Mouse (Mus musculus) right cerebral cortex, adult 18-20 months (tissue): Measurements from ENCODE around the gene Rsad1.

Source experiments
- DNase-seq: peaks from one replicate; pipeline ENCODE4 v3.0.0; 2022; ENCODE audit warnings: mixed read lengths

Rsad1 gene

DNA sequence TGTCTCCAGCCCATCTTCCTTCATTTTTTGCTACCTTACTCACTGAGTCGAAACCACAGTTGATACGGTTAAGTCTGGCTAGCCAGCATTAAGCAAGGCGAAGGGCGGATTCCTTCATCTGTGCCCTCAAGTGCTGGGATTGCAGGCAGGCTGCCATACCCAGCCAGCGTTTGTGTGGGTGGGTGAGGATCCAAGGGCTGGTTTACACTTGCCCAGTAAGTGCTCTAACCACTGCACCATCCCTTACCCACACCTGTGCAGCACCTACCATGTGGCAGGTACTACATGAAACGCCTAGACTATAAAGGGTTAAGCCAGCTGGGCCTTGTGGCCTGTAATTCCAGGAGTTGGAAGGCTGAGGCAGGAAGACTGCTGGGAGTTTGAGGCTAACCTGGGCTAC, 1.8 kb downstream of the Rsad1 start:
- DNase-seq = no peak

DNA sequence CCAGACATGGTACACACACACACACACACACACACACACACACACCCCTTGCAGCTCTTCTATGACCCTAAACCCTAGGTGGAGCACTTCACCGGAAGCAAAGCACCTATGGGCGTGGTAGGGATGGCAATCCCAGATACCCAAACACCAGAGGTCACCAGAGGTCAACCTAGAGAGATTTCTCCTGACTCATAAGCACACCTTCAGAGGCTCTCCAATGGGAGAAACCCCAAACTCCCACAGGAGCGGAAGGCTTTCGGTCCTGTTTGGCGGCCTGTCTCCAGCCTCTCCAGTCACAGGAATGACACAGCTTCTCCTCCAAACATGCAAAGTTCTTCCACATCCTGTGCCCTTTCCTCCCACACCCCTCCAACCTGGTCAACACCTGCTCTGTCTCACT, 2.7 kb downstream of the Rsad1 start:
- DNase-seq = no peak

GRCm38 (mm10) chr11:94544422-94544821, 4.6 kb downstream of the Rsad1 start:
- peak; percentile 36 for DNase-seq

- DNase-seq = peak; percentile 93
These were observed 5.1 kb downstream of the Rsad1 start for GRCm38 (mm10) chr11:94543932-94544331.

GRCm38 (mm10) chr11:94543344-94543743, 5.7 kb downstream of the Rsad1 start:
- DNase-seq = no peak

DNA sequence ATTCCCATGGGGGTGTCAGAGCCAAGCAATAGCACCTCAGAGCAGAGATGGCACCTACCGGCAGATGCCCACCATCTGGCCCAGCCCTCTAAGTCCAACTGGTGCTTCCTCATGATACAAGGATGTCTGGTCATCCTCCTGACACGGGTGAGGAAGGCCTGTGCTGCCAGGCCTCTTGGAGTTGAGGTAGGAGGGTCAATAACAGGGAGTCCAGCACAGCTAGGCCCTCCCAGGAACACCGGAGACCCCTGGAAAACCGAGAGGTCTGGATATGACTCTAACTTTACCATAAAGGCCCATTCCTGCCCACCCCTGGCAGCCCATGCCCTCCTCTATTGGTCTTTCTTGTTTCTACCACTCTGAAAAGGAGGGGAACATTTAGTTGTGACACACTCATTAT, 6.7 kb downstream of the Rsad1 start:
- DNase-seq = no peak

DNA sequence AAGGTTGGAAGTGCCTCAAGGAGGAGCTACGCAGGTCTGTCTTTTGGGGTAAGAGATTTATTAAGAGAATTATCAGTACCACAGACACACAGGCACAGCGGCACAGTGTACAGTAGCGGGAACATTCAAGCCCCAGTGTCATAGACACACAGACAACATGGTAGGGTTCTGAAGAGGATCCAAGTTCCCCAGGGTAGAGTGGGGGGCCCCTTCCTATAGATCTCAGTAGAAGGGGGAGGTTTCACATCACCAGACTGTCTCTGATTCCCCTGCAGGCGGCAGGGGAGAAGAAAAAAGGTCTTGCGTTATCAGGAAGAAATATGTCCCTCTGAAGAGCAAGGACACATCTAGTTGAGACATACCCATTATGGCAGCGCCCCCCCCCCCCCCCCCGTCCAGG, 9.3 kb downstream of the Rsad1 start:
- DNase-seq = no peak

DNA sequence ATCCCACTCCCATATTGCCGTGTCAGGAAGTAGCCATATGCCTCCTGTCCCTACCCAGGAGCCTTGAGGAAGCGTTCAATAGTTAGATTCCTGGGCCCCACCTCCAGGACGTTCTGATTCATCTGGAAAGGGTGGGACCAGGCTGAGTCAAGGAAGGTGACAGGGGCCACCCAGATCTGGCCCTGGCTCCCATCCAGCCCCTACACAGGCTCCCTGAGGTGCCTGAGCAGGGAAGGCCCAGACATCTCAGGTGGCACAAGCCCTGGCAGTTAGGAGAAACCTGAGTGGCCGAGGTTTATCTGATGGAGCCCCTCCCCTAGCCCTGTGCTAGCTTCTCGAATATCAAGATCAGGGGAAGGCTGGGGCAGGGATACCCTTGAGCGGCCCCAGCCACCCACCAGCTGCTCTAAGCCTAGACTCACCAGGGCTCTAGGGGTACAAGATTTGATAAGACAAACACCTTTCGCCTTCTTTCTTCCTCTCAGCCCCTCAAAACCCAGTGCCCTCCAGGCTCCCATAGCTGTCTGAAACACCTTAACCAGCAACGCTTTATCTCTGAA, 10.2 kb downstream of the Rsad1 start:
- DNase-seq = no peak

- no peak for DNase-seq
These were observed 15.9 kb downstream of the Rsad1 start for GRCm38 (mm10) chr11:94533171-94533570.

- no peak for DNase-seq
These were observed 20.2 kb downstream of the Rsad1 start for GRCm38 (mm10) chr11:94528879-94529278.

DNA sequence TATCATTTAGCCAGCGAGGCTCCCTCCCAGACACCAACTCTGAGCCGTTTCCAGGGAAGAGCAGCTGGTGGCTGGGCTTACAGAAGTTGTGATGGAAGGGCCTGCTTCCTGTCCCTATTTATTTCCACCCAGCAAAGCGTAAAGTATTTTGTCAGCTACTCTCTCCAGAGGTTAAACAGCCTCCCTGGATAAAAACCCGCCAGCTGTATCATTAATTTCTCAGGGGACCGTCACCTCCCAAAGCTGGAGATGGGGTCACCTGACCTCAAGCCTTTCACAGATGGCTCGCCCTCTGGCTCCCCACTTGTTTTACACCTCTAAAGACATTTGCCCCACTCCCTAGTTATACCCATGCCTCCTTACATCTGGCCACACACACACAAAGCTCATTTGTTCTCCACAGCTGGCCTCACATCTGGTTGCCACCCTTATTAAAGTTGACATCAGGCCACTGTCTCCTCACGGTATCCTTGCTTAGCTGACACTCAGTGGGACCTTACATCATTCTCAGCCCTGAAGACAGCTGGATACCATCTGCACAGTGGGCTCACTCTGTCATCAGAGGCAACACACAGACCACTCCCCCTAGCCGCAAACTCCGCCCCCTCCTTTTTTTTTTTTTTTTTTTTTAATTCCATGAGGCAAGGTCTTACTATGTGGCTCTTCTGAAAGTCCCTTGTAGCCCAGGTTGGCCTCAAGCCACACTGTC, 22.7 kb downstream of the Rsad1 start:
- DNase-seq = no peak

DNA sequence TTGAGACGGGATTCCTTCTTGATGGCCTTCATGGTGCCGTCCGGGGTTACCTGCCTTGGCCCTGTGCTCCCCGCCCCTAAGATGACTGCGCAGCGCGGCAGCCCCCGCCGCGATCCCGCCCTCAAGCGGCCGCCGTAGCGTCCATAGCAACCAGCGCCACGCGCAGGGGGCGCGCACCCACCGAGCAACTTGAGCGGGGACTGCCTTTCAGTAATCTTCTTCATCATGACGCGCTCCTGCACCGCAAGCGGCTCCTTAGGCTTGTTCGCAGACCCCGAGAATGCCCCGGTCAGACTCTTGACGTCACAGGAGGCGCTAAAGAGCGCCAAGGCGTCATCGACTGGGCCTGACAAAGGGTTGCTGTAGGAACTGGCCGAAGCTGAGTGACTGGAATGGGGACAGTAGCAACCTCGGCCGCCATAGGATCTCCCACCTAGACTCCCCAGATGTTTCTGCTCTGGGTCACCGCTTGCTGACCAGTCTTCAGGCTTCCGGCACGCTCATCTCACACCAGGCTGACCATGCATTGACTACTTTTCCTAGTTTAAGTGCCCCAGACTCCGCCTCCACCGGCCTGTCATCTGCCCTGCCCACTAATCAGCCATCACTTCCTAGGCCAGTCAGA, 27.7 kb downstream of the Rsad1 start, which contains the start of gene Mycbpap:
Mycbpap (minus strand) TSS at position 524 of the 625 bp plus-strand sequence.
- peak; percentile 65 for DNase-seq

DNA sequence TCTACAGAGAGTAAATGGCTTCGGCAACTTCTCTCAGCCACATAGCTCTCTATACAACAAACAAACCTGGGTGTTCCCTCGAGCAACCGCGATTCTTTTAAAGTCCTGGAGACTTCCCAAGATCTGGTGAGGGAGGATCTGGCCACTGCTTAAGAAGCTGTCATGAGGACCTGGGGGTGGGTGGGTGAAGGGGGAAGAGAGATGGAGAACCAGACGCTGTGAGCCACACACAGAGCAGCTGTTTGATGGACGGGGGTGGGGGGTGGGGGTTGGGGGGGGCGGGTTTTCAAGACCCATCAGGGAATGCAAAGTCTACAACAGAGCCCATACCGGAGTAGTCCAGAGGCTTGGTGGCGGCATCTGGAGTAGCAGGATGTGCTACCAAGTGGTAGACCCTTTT, 35.6 kb downstream of the Rsad1 start:
- no peak for DNase-seq

GRCm38 (mm10) chr11:94508976-94509375, 40.1 kb downstream of the Rsad1 start:
- DNase-seq = no peak

DNA sequence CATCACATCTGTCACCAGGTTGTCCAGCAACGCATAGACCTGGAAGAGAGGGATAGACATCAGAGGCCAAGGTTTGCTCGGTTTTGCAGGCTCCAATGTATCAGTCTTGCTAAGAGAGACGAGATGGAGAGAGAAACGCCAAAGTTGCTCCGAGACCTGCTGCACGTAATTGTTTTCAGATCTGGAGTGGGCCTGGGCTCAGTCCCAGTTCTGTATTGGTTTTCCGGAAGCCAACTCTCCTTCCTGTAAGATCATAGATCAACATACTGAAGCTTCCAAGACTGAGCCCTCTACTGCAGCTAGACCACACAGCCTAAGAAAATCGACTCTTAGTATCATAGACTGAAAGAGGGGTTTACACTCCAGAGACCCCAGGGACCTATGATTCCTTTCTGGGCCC, 47.6 kb downstream of the Rsad1 start:
- no peak for DNase-seq

GRCm38 (mm10) chr11:94500362-94500761, 48.7 kb downstream of the Rsad1 start:
- no peak for DNase-seq

- no peak for DNase-seq
These were observed 49.3 kb downstream of the Rsad1 start, which contains the start of gene Epn3 for GRCm38 (mm10) chr11:94499661-94500152. Gene Epn3, minus strand, starts transcription at chr11:94499974.

- DNase-seq = no peak
These were observed 50.0 kb downstream of the Rsad1 start for GRCm38 (mm10) chr11:94499035-94499434.

GRCm38 (mm10) chr11:94498093-94498996, 50.7 kb downstream of the Rsad1 start:
- peak; percentile 51 for DNase-seq

DNA sequence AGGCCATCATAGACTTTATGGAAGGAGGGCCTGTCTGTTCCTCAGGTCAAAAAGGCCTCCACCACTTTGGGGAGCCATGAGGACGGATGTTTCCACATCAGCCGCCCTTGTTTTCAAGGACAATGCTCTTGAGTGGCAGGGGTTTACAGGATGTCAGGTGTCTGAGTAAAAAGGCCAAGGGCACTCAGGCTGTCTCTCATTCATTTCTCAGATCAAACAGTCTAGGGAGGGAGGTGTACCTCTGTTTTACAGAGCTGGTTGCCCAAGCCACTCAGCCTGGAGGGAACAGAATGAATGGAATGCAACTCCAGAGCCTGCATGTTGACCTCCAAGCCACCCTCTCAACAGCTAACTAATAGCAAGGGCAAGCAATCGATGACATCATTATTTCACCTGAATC, 53.6 kb downstream of the Rsad1 start:
- DNase-seq = no peak

DNA sequence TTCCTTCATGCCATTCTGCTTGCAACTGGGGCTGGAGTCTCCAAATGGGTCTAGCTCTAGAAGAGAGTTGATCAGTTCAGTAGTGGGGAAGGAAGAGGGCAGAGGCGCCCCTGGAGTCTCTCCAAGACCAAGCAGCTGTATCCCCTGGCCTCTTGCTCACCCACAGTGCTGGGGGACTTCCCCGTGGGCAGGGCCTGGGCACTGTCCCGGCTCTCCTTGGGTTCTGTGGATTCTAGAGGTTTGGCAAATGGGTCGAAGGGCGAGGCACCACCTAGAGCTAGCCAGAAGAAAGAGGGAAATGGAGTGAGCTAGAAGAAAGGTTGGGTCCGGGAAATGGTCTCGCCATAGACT, 57.3 kb downstream of the Rsad1 start:
- DNase-seq = no peak

DNA sequence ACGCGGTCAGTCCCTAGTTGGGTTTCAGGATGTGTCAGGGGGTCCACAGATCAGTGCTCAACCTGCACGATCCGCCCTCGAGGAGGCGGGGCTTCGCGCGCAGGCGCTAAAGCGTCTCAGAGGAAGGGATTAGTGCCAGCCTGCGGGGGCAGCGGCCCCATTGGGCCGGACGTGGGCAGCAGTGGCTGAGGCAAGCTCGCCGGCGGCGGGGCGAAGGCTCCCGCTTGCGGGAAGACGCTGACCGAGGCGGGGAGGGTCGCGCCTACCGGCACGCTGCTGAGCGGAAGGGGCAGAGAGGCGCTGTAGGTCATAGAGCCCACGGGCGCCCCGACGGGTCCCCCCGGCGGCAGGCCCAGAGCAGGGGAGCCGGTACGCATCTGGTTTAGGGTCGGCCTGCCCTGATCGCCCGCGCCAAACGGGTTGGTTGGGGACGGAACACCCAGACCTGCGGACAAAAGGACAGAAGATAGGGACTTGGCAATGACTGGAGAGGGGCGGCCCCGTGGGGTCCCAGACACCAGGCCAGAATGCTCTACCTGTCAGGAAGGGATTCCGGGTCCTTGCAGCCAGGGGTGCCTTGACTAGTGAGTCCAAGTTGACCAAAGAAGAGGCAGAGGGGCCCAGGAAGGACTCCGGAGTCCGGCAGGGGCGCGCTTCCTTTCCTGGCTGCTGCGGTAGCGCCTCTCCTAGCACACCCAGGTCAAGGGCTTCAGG, 57.9 kb downstream of the Rsad1 start:
- DNase-seq = no peak
